Mouse (Mus musculus) liver, postnatal 0 days (tissue): Measurements from ENCODE around the gene Myrfl. TPM values are rescaled to one million over a fixed set of nuclear protein-coding genes. Genes with fewer than 3 reads are reported as not detected.
A peak's percentile ranks its signal among the peaks of the same experiment; 100 is the strongest.

ENCODE experiments used
- ATAC-seq: fragments of 200-750 bp; cut with Nextera tagmentation; 2 replicates; pipeline ENCODE4 v1.8.0; 2017; ENCODE audit warnings: mild to moderate bottlenecking, moderate library complexity
- DNase-seq: peaks from one replicate; pipeline ENCODE4 v3.0.0-alpha.2; 2016
- H3K27ac ChIP-seq: fragments of 300-500 bp; sonication (generic); 2 replicates; pipeline ENCODE4 v1.5.1; 2014; ENCODE audit warnings: antibody characterized with exemption, moderate library complexity, mild to moderate bottlenecking, low read depth
- H3K27me3 ChIP-seq: fragments of 300-500 bp; sonication (generic); 2 replicates; pipeline ENCODE4 v1.6.1; 2014; ENCODE audit warnings: low read length, control low read depth, mixed read lengths; ENCODE audit not compliant: insufficient read depth
- H3K36me3 ChIP-seq: fragments of 300-500 bp; sonication (generic); replicated peaks from 2 replicates; pipeline ENCODE4 v1.6.1; 2014; ENCODE audit warnings: mild to moderate bottlenecking, control low read depth, low read length, moderate library complexity, mixed read lengths; ENCODE audit not compliant: insufficient read depth
- H3K4me1 ChIP-seq: fragments of 300-500 bp; sonication (generic); 2 replicates; pipeline ENCODE4 v1.6.1; 2014; ENCODE audit warnings: antibody characterized with exemption, mild to moderate bottlenecking, control low read depth; ENCODE audit not compliant: insufficient read depth
- H3K4me2 ChIP-seq: fragments of 300-500 bp; sonication (generic); 2 replicates; pipeline ENCODE4 v1.6.1; 2014; ENCODE audit warnings: low read depth, mild to moderate bottlenecking, low read length, moderate library complexity, mixed read lengths
- H3K4me3 ChIP-seq: fragments of 300-500 bp; sonication (generic); 2 replicates; pipeline ENCODE4 v1.5.1; 2014; ENCODE audit warnings: low read depth, low read length
- H3K9ac ChIP-seq: fragments of 300-500 bp; sonication (generic); replicated peaks from 2 replicates; pipeline ENCODE4 v1.6.1; 2014; ENCODE audit warnings: mild to moderate bottlenecking, moderate library complexity
- H3K9me3 ChIP-seq: fragments of 300-500 bp; sonication (generic); 2 replicates; pipeline ENCODE4 v1.6.1; 2016; ENCODE audit warnings: mild to moderate bottlenecking, control low read depth, low read length, mixed read lengths
- CTCF ChIP-seq: sonication (generic); IDR thresholded peaks from 2 replicates; pipeline ENCODE4 v1.5.1; 2016; ENCODE audit warnings: antibody characterized with exemption, low read depth
- EP300 ChIP-seq: IDR thresholded peaks from 2 replicates; pipeline ENCODE4 v1.6.1; 2016; ENCODE audit warnings: antibody characterized with exemption, low read depth, mild to moderate bottlenecking
- WGBS: fragments of 180-500 bp; shearing (Covaris S2); extraction: QIAGEN DNeasy Blood & Tissue Kit; methylation state at CpG from one replicate; pipeline ENCODE4 v1.1.7; 2014; ENCODE audit not compliant: insufficient replicate concordance; 5-methylcytosine and 5-hydroxymethylcytosine counted together
- polyA plus RNA-seq: library from polyadenylated mRNA; unstranded; fragments of >200 nt; fragmentation: Nextera tagmentation; extraction: Ambion mirVana; gene quantifications from 2 replicates; pipeline ENCODE4 v1.2.1, GENCODE M21; 2015

Gene Myrfl
- not detected in 2 replicates for polyA plus RNA-seq

- ATAC-seq, result no peak
- DNase-seq, result no peak
- Histone ChIP-seq H3K4me1 (no peaks in the 10 kb centered on the region; the same call in 1 of the 2 replicates), H3K9me3 (no peaks in the 10 kb centered on the region), H3K27me3 (no peaks in the 10 kb centered on the region), H3K4me2 (no peak within 1 kb of the TSS), H3K36me3 (no peaks in the 10 kb centered on the region), H3K9ac (no peak within 1 kb of the TSS), H3K4me3 (no peak within 1 kb of the TSS), H3K27ac (no peak within 1 kb of the TSS)
- no peak for TF ChIP-seq CTCF
- no peak for TF ChIP-seq EP300
- WGBS, result 70% methylated on average over 17 of the region's 17 CpGs
These were observed at the start of gene Myrfl for GRCm38 (mm10) chr10:116896336-116897177. Gene Myrfl (minus strand): TSS chr10:116896919.

GRCm38 (mm10) chr10:116944940-116945339 lies 48.2 kb upstream of the Myrfl start:
- DNase-seq, result no peak
- Histone ChIP-seq H3K27ac (peak overlapping the region; percentile 68), H3K4me1 (0 out of 2 replicates have a peak, but pooled peaks cover 2% of the 10 kb centered on the region), H3K9ac (no peak overlapping the region), H3K36me3 (no peaks in the 10 kb centered on the region; the same call in 1 of the 2 replicates), H3K27me3 (no peaks in the 10 kb centered on the region), H3K4me2 (no peak overlapping the region), H3K4me3 (no peak overlapping the region), H3K9me3 (no peaks in the 10 kb centered on the region)
- TF ChIP-seq EP300, result no peak
- no peak for TF ChIP-seq CTCF
- no peak for ATAC-seq
- WGBS, result 48% methylated on average over 10 of the region's 10 CpGs

GRCm38 (mm10) chr10:116944144-116944543 lies 47.4 kb upstream of the Myrfl start:
- WGBS, result 68% methylated on average over 3 of the region's 3 CpGs
- 0 out of 2 replicates have a peak, but pooled peaks cover 2% of the 10 kb centered on the region for H3K4me1 ChIP-seq
- ATAC-seq (no peak), DNase-seq (no peak)
- no peaks in the 10 kb centered on the region for H3K27me3 ChIP-seq
- no peak overlapping the region for H3K9ac ChIP-seq
- H3K4me3 ChIP-seq, result no peak overlapping the region
- H3K4me2 ChIP-seq, result no peak overlapping the region
- peaks cover 2% of the 10 kb centered on the region for H3K36me3 ChIP-seq
- H3K9me3 ChIP-seq, result no peaks in the 10 kb centered on the region
- H3K27ac ChIP-seq, result no peak overlapping the region
- TF ChIP-seq EP300, result no peak
- peak; percentile 58 for TF ChIP-seq CTCF

- Histone ChIP-seq H3K4me3 (no peak overlapping the region), H3K27me3 (no peaks in the 10 kb centered on the region), H3K36me3 (peaks cover 10% of the 10 kb centered on the region), H3K4me2 (no peak overlapping the region), H3K27ac (no peak overlapping the region), H3K4me1 (0 out of 2 replicates have a peak, but pooled peaks cover 2% of the 10 kb centered on the region), H3K9me3 (no peaks in the 10 kb centered on the region), H3K9ac (no peak overlapping the region)
- 89% methylated on average over 6 of the region's 6 CpGs for WGBS
- DNase-seq, result peak; percentile 58
- TF ChIP-seq CTCF (peak; percentile 67), EP300 (no peak)
- ATAC-seq, result no peak
These were observed 46.3 kb upstream of the Myrfl start for GRCm38 (mm10) chr10:116943025-116943424.

GRCm38 (mm10) chr10:116935028-116935427 lies 38.3 kb upstream of the Myrfl start:
- no peaks in the 10 kb centered on the region for H3K27me3 ChIP-seq
- H3K9me3 ChIP-seq, result no peaks in the 10 kb centered on the region
- WGBS, result 69% methylated on average over 12 of the region's 12 CpGs
- no peak overlapping the region for H3K4me3 ChIP-seq
- no peaks in the 10 kb centered on the region for H3K4me1 ChIP-seq
- H3K4me2 ChIP-seq, result no peak overlapping the region
- DNase-seq (no peak), ATAC-seq (no peak)
- H3K36me3 ChIP-seq, result peaks cover 20% of the 10 kb centered on the region
- TF ChIP-seq CTCF, result no peak
- no peak for TF ChIP-seq EP300
- H3K27ac ChIP-seq, result no peak overlapping the region
- no peak overlapping the region for H3K9ac ChIP-seq

- no peak overlapping the region for H3K4me3 ChIP-seq
- peaks cover 15% of the 10 kb centered on the region; the same call in 1 of the 2 replicates for H3K36me3 ChIP-seq
- DNase-seq (no peak), ATAC-seq (no peak)
- H3K9me3 ChIP-seq, result no peaks in the 10 kb centered on the region
- no peaks in the 10 kb centered on the region for H3K4me1 ChIP-seq
- H3K9ac ChIP-seq, result no peak overlapping the region
- H3K27ac ChIP-seq, result no peak overlapping the region
- TF ChIP-seq CTCF (no peak), EP300 (no peak)
- no peak overlapping the region for H3K4me2 ChIP-seq
- WGBS, result 86% methylated on average over 7 of the region's 7 CpGs
- no peaks in the 10 kb centered on the region for H3K27me3 ChIP-seq
These were observed 37.1 kb upstream of the Myrfl start for GRCm38 (mm10) chr10:116933794-116934193.
